Mouse (Mus musculus): ENCODE measurements around the gene Mapt. TPM values are rescaled to one million over a fixed set of nuclear protein-coding genes. Genes with fewer than 3 reads are reported as not detected.
"Not testable (repeated sequence)": the region's sequence is repeated elsewhere in the genome, so short reads cannot be mapped to it uniquely, and the experiment has no call there.

Gene Mapt
- polyA plus RNA-seq, 1 experiment, result 0.94 TPM

- Histone ChIP-seq H3K27ac (ENCODE audit: control insufficient read depth, insufficient read depth, low read depth, low read length) (no peak overlapping the region), H3K27me3 (ENCODE audit: control insufficient read depth, insufficient read depth, low read length) (no peaks in the 10 kb centered on the region), H3K4me3 (ENCODE audit: control insufficient read depth, low read depth, low read length) (no peak overlapping the region; the same call in 1 of the 2 replicates), H3K4me1 (ENCODE audit: control insufficient read depth, insufficient read depth, low read length) (peaks cover 30% of the 10 kb centered on the region), H3K36me3 (ENCODE audit: control insufficient read depth, insufficient read depth, low read length) (no peaks in the 10 kb centered on the region)
- TF ChIP-seq CTCF (IDR thresholded peaks at IDR 0.05; ENCODE audit: control insufficient read depth, insufficient read depth, insufficient replicate concordance, low read depth, low read length), result no peak
Observed at GRCm38 (mm10) chr11:104233574-104234206, 2.5 kb downstream of the Mapt start.

GRCm38 (mm10) chr11:104234680-104235079 lies 3.5 kb downstream of the Mapt start:
- no peak overlapping the region for H3K27ac ChIP-seq (ENCODE audit: control insufficient read depth, insufficient read depth, low read depth, low read length)
- no peaks in the 10 kb centered on the region for H3K36me3 ChIP-seq (ENCODE audit: control insufficient read depth, insufficient read depth, low read length)
- H3K4me3 ChIP-seq (ENCODE audit: control insufficient read depth, low read depth, low read length), result no peak overlapping the region
- peaks cover 30% of the 10 kb centered on the region for H3K4me1 ChIP-seq (ENCODE audit: control insufficient read depth, insufficient read depth, low read length)
- H3K27me3 ChIP-seq (ENCODE audit: control insufficient read depth, insufficient read depth, low read length), result no peaks in the 10 kb centered on the region
- TF ChIP-seq CTCF (IDR thresholded peaks at IDR 0.05; ENCODE audit: control insufficient read depth, insufficient read depth, insufficient replicate concordance, low read depth, low read length) (no peak), POLR2A (IDR thresholded peaks at IDR 0.05; ENCODE audit: control insufficient read depth, low read depth, low read length) (no peak)

GRCm38 (mm10) chr11:104235881-104236280 lies 4.7 kb downstream of the Mapt start:
- TF ChIP-seq CTCF (IDR thresholded peaks at IDR 0.05; ENCODE audit: control insufficient read depth, insufficient read depth, insufficient replicate concordance, low read depth, low read length) (no peak), POLR2A (IDR thresholded peaks at IDR 0.05; ENCODE audit: control insufficient read depth, low read depth, low read length) (no peak)
- Histone ChIP-seq H3K27ac (ENCODE audit: control insufficient read depth, insufficient read depth, low read depth, low read length) (no peak overlapping the region), H3K4me3 (ENCODE audit: control insufficient read depth, low read depth, low read length) (no peak overlapping the region), H3K36me3 (ENCODE audit: control insufficient read depth, insufficient read depth, low read length) (no peaks in the 10 kb centered on the region), H3K4me1 (ENCODE audit: control insufficient read depth, insufficient read depth, low read length) (peaks cover 28% of the 10 kb centered on the region), H3K27me3 (ENCODE audit: control insufficient read depth, insufficient read depth, low read length) (no peaks in the 10 kb centered on the region)

GRCm38 (mm10) chr11:104237226-104237625 lies 6.0 kb downstream of the Mapt start:
- no peak for TF ChIP-seq CTCF (IDR thresholded peaks at IDR 0.05; ENCODE audit: control insufficient read depth, insufficient read depth, insufficient replicate concordance, low read depth, low read length)
- TF ChIP-seq POLR2A (IDR thresholded peaks at IDR 0.05; ENCODE audit: control insufficient read depth, low read depth, low read length), result no peak
- H3K4me3 ChIP-seq (ENCODE audit: control insufficient read depth, low read depth, low read length), result no peak overlapping the region
- H3K36me3 ChIP-seq (ENCODE audit: control insufficient read depth, insufficient read depth, low read length), result no peaks in the 10 kb centered on the region
- peaks cover 18% of the 10 kb centered on the region for H3K4me1 ChIP-seq (ENCODE audit: control insufficient read depth, insufficient read depth, low read length)
- no peak overlapping the region for H3K27ac ChIP-seq (ENCODE audit: control insufficient read depth, insufficient read depth, low read depth, low read length)
- no peaks in the 10 kb centered on the region for H3K27me3 ChIP-seq (ENCODE audit: control insufficient read depth, insufficient read depth, low read length)

GRCm38 (mm10) chr11:104237958-104238747 lies 7.0 kb downstream of the Mapt start:
- TF ChIP-seq POLR2A (IDR thresholded peaks at IDR 0.05; ENCODE audit: control insufficient read depth, low read depth, low read length) (no peak), CTCF (IDR thresholded peaks at IDR 0.05; ENCODE audit: control insufficient read depth, insufficient read depth, insufficient replicate concordance, low read depth, low read length) (no peak)
- no peaks in the 10 kb centered on the region for H3K27me3 ChIP-seq (ENCODE audit: control insufficient read depth, insufficient read depth, low read length)
- no peak overlapping the region for H3K27ac ChIP-seq (ENCODE audit: control insufficient read depth, insufficient read depth, low read depth, low read length)
- H3K4me3 ChIP-seq (ENCODE audit: control insufficient read depth, low read depth, low read length), result no peak overlapping the region
- H3K36me3 ChIP-seq (ENCODE audit: control insufficient read depth, insufficient read depth, low read length), result no peaks in the 10 kb centered on the region
- H3K4me1 ChIP-seq (ENCODE audit: control insufficient read depth, insufficient read depth, low read length), result peaks cover 9% of the 10 kb centered on the region

- not testable (repeated sequence) for H3K4me1 ChIP-seq (ENCODE audit: control insufficient read depth, insufficient read depth, low read length); H3K27ac ChIP-seq (ENCODE audit: control insufficient read depth, insufficient read depth, low read depth, low read length); H3K4me3 ChIP-seq (ENCODE audit: control insufficient read depth, low read depth, low read length); H3K27me3 ChIP-seq (ENCODE audit: control insufficient read depth, insufficient read depth, low read length); H3K36me3 ChIP-seq (ENCODE audit: control insufficient read depth, insufficient read depth, low read length)
Observed at GRCm38 (mm10) chr11:104245478-104245877, 14.3 kb downstream of the Mapt start.

- no peak overlapping the region for H3K4me3 ChIP-seq (ENCODE audit: control insufficient read depth, low read depth, low read length)
- no peaks in the 10 kb centered on the region for H3K36me3 ChIP-seq (ENCODE audit: control insufficient read depth, insufficient read depth, low read length)
- H3K27ac ChIP-seq (ENCODE audit: control insufficient read depth, insufficient read depth, low read depth, low read length), result no peak overlapping the region
- TF ChIP-seq CTCF (IDR thresholded peaks at IDR 0.05; ENCODE audit: control insufficient read depth, insufficient read depth, insufficient replicate concordance, low read depth, low read length) (no peak), POLR2A (IDR thresholded peaks at IDR 0.05; ENCODE audit: control insufficient read depth, low read depth, low read length) (no peak)
- H3K27me3 ChIP-seq (ENCODE audit: control insufficient read depth, insufficient read depth, low read length), result no peaks in the 10 kb centered on the region
- H3K4me1 ChIP-seq (ENCODE audit: control insufficient read depth, insufficient read depth, low read length), result no peaks in the 10 kb centered on the region
Observed at GRCm38 (mm10) chr11:104246171-104246694, 15.0 kb downstream of the Mapt start.

Data from testis, adult 2 months (tissue).